ENCODE assay signal across 10 mouse cellular contexts in the genomic region with DNA sequence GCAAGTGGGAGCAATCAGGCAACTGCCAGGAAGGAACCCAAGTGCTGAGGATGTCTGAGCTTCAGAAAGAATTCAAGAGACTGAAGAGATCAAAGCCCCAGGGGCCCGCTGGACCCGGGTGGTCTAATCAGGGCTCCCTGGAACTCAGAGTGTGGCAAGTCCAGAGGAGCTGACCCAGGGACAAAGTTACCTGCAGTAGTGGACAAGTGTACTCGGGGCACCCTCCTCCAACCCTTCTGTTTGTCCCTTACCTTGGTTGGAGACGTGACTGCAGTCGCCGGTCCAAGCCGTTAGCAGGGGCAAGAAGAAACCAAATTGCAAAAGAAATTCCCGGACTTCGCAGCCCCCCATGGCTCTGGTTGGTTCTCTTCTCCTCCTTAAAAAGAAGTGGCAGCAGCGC. TPM values are rescaled to one million over a fixed set of nuclear protein-coding genes. Genes with fewer than 3 reads are reported as not detected.
A peak's percentile ranks its signal among the peaks of the same experiment; 100 is the strongest.
DNase-seq lines count a peak whose midpoint lies in the region; ATAC-seq and TF ChIP-seq lines count a peak whose summit lies in the region.
"Had no signal": no experiment of that assay in that cellular context is flagged by ENCODE, and none has a peak within 500 bp of the region (broad histone marks: within the 10 kb centered on the region; RNA-seq: fewer than 3 reads in every experiment).

No protein-coding gene starts in this region.

- H3K9me3 ChIP-seq in heart, embryonic 10.5 days: no peaks in the 10 kb centered on the region
- H3K9me3 ChIP-seq in ES-Bruce4 (replicated peaks; ENCODE audit: control insufficient read depth, insufficient read depth, low read length, poor library complexity, severe bottlenecking): no peaks in the 10 kb centered on the region
- no peaks in the 10 kb centered on the region for H3K9me3 ChIP-seq in forebrain, embryonic 15.5 days
- H3K9me3 ChIP-seq in midbrain, embryonic 11.5 days (ENCODE audit: control insufficient read depth, low read length): no peaks in the 10 kb centered on the region
- H3K9me3 ChIP-seq: liver, embryonic 15.5 days had no signal

- H3K27ac ChIP-seq in heart, embryonic 10.5 days: no peak overlapping the region
- no peak overlapping the region for H3K27ac ChIP-seq in ES-Bruce4 (ENCODE audit: insufficient read depth, low read length)
- H3K27ac ChIP-seq in forebrain, embryonic 15.5 days (replicated peaks): 0 out of 2 replicates have a peak overlapping the region, but pooled peaks have one; percentile 19
- no peak overlapping the region for H3K27ac ChIP-seq in midbrain, embryonic 11.5 days (ENCODE audit: low read depth, low read length)
- H3K27ac ChIP-seq: liver, embryonic 15.5 days had no signal

- no peak overlapping the region for H3K9ac ChIP-seq in ES-Bruce4 (ENCODE audit: low read depth, poor library complexity, severe bottlenecking)
- H3K9ac ChIP-seq in forebrain, embryonic 15.5 days (replicated peaks): peak overlapping the region; percentile 65
- H3K9ac ChIP-seq in midbrain, embryonic 11.5 days (ENCODE audit: low read length): peak overlapping the region; percentile 59; the same call in 1 of the 2 replicates
- H3K9ac ChIP-seq: liver, embryonic 15.5 days had no signal

- no peaks in the 10 kb centered on the region for H3K36me3 ChIP-seq in heart, embryonic 10.5 days
- no peaks in the 10 kb centered on the region for H3K36me3 ChIP-seq in ES-Bruce4 (ENCODE audit: control insufficient read depth, insufficient read depth, low read length, poor library complexity, severe bottlenecking)
- no peaks in the 10 kb centered on the region for H3K36me3 ChIP-seq in forebrain, embryonic 15.5 days
- H3K36me3 ChIP-seq in midbrain, embryonic 11.5 days (ENCODE audit: control insufficient read depth, insufficient read depth, low read length): no peaks in the 10 kb centered on the region
- H3K36me3 ChIP-seq: liver, embryonic 15.5 days had no signal

- peak overlapping the region; percentile 61 for H3K4me3 ChIP-seq in heart, embryonic 10.5 days
- peak overlapping the region; percentile 49 for H3K4me3 ChIP-seq in ES-Bruce4 (ENCODE audit: low read depth, low read length)
- H3K4me3 ChIP-seq in forebrain, embryonic 15.5 days: peak overlapping the region; percentile 60
- H3K4me3 ChIP-seq in midbrain, embryonic 11.5 days (ENCODE audit: low read depth, low read length): peak overlapping the region; percentile 47
- H3K4me3 ChIP-seq: liver, embryonic 15.5 days had no signal

- WGBS in heart, embryonic 10.5 days: 3% methylated on average over 10 of the region's 10 CpGs
- WGBS in forebrain, embryonic 15.5 days: under 1% methylated on average over 10 of the region's 10 CpGs
- 1% methylated on average over 10 of the region's 10 CpGs for WGBS in midbrain, embryonic 11.5 days

- ATAC-seq in forebrain, embryonic 15.5 days (replicated peaks): peak; percentile 2; the same call in 1 of the 2 replicates
- ATAC-seq in midbrain, embryonic 11.5 days (ENCODE audit: low FRiP score): peak; percentile 10; the same call in 1 of the 2 replicates
- ATAC-seq in megakaryocyte, adult 5-6 weeks (ENCODE audit: poor library complexity, severe bottlenecking): no peak

- H3K27me3 ChIP-seq in heart, embryonic 10.5 days (ENCODE audit: insufficient read depth, poor library complexity, severe bottlenecking): peaks cover 34% of the 10 kb centered on the region
- H3K27me3 ChIP-seq in ES-Bruce4 (ENCODE audit: control insufficient read depth, insufficient read depth, low read length, poor library complexity, severe bottlenecking): peaks cover 10% of the 10 kb centered on the region; the same call in 1 of the 2 replicates
- H3K27me3 ChIP-seq in forebrain, embryonic 15.5 days: peaks cover 6% of the 10 kb centered on the region; the same call in 1 of the 2 replicates
- peaks cover 9% of the 10 kb centered on the region for H3K27me3 ChIP-seq in midbrain, embryonic 11.5 days (ENCODE audit: control insufficient read depth, insufficient read depth, low read length)

- DNase-seq in heart, embryonic 10.5 days (ENCODE audit: low spot score): no peak
- no peak for DNase-seq in heart, postnatal 14 days
- DNase-seq in midbrain, embryonic 11.5 days (ENCODE audit: low spot score, missing footprints): peak; percentile 88
- no peak for DNase-seq in spleen, adult 12 weeks (ENCODE audit: low spot score)
- DNase-seq in cerebellum, adult 9-10 months: no peak

- peaks cover 18% of the 10 kb centered on the region for H3K4me1 ChIP-seq in heart, embryonic 10.5 days
- H3K4me1 ChIP-seq in ES-Bruce4 (ENCODE audit: control insufficient read depth, insufficient read depth, low read length): no peaks in the 10 kb centered on the region
- H3K4me1 ChIP-seq in forebrain, embryonic 15.5 days: peaks cover 21% of the 10 kb centered on the region
- 0 out of 2 replicates have a peak, but pooled peaks cover 2% of the 10 kb centered on the region for H3K4me1 ChIP-seq in midbrain, embryonic 11.5 days (ENCODE audit: control insufficient read depth, insufficient read depth, low read length)
- H3K4me1 ChIP-seq: liver, embryonic 15.5 days had no signal

- intact Hi-C loops in heart, postnatal 14 days (cut with DNase I): no loop called here

- no peak for TF ChIP-seq POLR2A in ES-Bruce4 (IDR thresholded peaks at IDR 0.05; ENCODE audit: insufficient read depth, low read length)

- peak overlapping the region; percentile 99 for H3K4me2 ChIP-seq in forebrain, embryonic 15.5 days (replicated peaks)
- H3K4me2 ChIP-seq in midbrain, embryonic 11.5 days: peak overlapping the region; percentile 95
- H3K4me2 ChIP-seq: liver, embryonic 15.5 days had no signal

- no peak for TF ChIP-seq EP300 in ES-Bruce4 (IDR thresholded peaks at IDR 0.05; ENCODE audit: insufficient read depth, low read depth, low read length)

- no peak for TF ChIP-seq CTCF in ES-Bruce4 (IDR thresholded peaks at IDR 0.05; ENCODE audit: low read depth, low read length)

RNA-seq across cellular contexts. Expression of a gene that starts 0.7 kb away (rescaled TPM):
- polyA plus RNA-seq in heart, embryonic 10.5 days (2016; fragmentation: Nextera tagmentation; extraction: Ambion mirVana): 0.11 and 0.46 TPM in 2 replicates
- not detected for total RNA-seq in heart, postnatal 14 days (2021)
- polyA plus RNA-seq in ES-Bruce4 (2011; ENCODE audit: insufficient read depth, insufficient read length, low read depth, missing spikeins): not detected in 2 replicates
- 3.9 TPM in 2 replicates for polyA plus RNA-seq in forebrain, embryonic 15.5 days (2015; fragmentation: Nextera tagmentation; extraction: Ambion mirVana)
- polyA plus RNA-seq in midbrain, embryonic 11.5 days (2014; fragmentation: Nextera tagmentation; extraction: Ambion mirVana): 1.4 TPM in 2 replicates
- total RNA-seq in megakaryocyte, adult 5-6 weeks (2015): not detected in 2 replicates
- total RNA-seq in megakaryocyte, adult 5-6 weeks (2017): 0.37 TPM in 1 of 2 replicates, not detected in the other
- polyA plus RNA-seq: C2C12; liver, embryonic 15.5 days had no signal
